Mouse (Mus musculus) MEL (cell line): ENCODE measurements around the gene Wsb2.

ENCODE experiments used
- CTCF ChIP-seq, 3 experiments: IDR thresholded peaks in 2 of 3; conservative IDR thresholded peaks in 1 of 3; 2 replicates each; pipeline ENCODE4 v1.5.1; 2011 to 2012; ENCODE audit warnings: low read length in 3 of 3, low read depth in 2 of 3, mild to moderate bottlenecking in 2 of 3, improper control_type of control experiment in 1 of 3, inconsistent platforms in 1 of 3, mixed read lengths in 1 of 3, moderate library complexity in 1 of 3; ENCODE audit not compliant: control insufficient read depth in 1 of 3, insufficient read depth in 1 of 3, poor library complexity in 1 of 3, severe bottlenecking in 1 of 3
- JUND ChIP-seq: IDR thresholded peaks from 2 replicates; pipeline ENCODE4 v1.6.1; 2011; ENCODE audit warnings: low read depth, mild to moderate bottlenecking, improper control_type of control experiment, low read length
- MAX ChIP-seq: IDR thresholded peaks from 2 replicates; pipeline ENCODE4 v1.6.1; 2011; ENCODE audit warnings: low read length, improper control_type of control experiment
- MEF2A ChIP-seq: IDR thresholded peaks from 2 replicates; pipeline ENCODE4 v1.6.1; 2014; ENCODE audit warnings: low read depth, mild to moderate bottlenecking, inconsistent platforms, low read length, improper control_type of control experiment; ENCODE audit not compliant: poor library complexity, insufficient replicate concordance, severe bottlenecking; ENCODE audit errors: extremely low read depth
- POLR2A ChIP-seq, 2 experiments: IDR thresholded peaks; 2 replicates each; pipeline ENCODE4 v1.6.1; 2011 to 2012; ENCODE audit warnings: low read length in 2 of 2, mild to moderate bottlenecking in 2 of 2, control low read depth in 1 of 2, improper control_type of control experiment in 1 of 2, low read depth in 1 of 2, moderate library complexity in 1 of 2; ENCODE audit not compliant: control insufficient read depth in 1 of 2, insufficient read depth in 1 of 2, poor library complexity in 1 of 2
- USF1 ChIP-seq: IDR thresholded peaks from 2 replicates; pipeline ENCODE4 v1.6.1; 2014; ENCODE audit warnings: low read depth, mild to moderate bottlenecking, inconsistent platforms, low read length, improper control_type of control experiment, moderate library complexity
- ZKSCAN1 ChIP-seq: IDR thresholded peaks from 2 replicates; pipeline ENCODE4 v1.6.1; 2012; ENCODE audit warnings: low read depth, mild to moderate bottlenecking, inconsistent platforms, low read length, improper control_type of control experiment, moderate library complexity
- ZNF384 ChIP-seq: IDR thresholded peaks from 2 replicates; pipeline ENCODE4 v1.6.1; 2012; ENCODE audit warnings: low read depth, mild to moderate bottlenecking, inconsistent platforms, low read length, improper control_type of control experiment

- TF ChIP-seq USF1 (no peak), ZNF384 (no peak), CTCF (IDR thresholded peaks at IDR 0.05 in 2 of 3, conservative IDR thresholded peaks at IDR 0.05 in 1 of 3; ENCODE audit: control insufficient read depth in 1 of 3, insufficient read depth in 1 of 3, low read depth in 2 of 3, low read length in 3 of 3, poor library complexity in 1 of 3, severe bottlenecking in 1 of 3) (no peak), POLR2A (IDR thresholded peaks at IDR 0.05; ENCODE audit: control insufficient read depth in 1 of 2, insufficient read depth in 1 of 2, low read depth in 1 of 2, low read length in 2 of 2, poor library complexity in 1 of 2) (no peak), MAX (no peak), JUND (no peak), ZKSCAN1 (no peak), MEF2A (no peak)
Observed at GRCm38 (mm10) chr5:117313909-117314308, 43.2 kb upstream of the Wsb2 start.
